Mouse (Mus musculus) hindbrain, embryonic 16.5 days (tissue): ENCODE results near the gene Plin1. TPM values are rescaled to one million over a fixed set of nuclear protein-coding genes. Genes with fewer than 3 reads are reported as not detected.

ENCODE experiments used
- ATAC-seq: fragments of 200-750 bp; cut with Nextera tagmentation; 2 replicates; pipeline ENCODE4 v1.8.0; 2017; ENCODE audit warnings: moderate TSS enrichment, moderate library complexity
- H3K27ac ChIP-seq: fragments of 300-500 bp; sonication (generic); 2 replicates; pipeline ENCODE4 v1.5.1; 2014; ENCODE audit warnings: low read depth, mild to moderate bottlenecking, control low read depth, low read length, moderate library complexity
- H3K27me3 ChIP-seq: fragments of 300-500 bp; sonication (generic); replicated peaks from 2 replicates; pipeline ENCODE4 v1.6.1; 2014; ENCODE audit warnings: low read length; ENCODE audit not compliant: control insufficient read depth, insufficient read depth
- H3K36me3 ChIP-seq: fragments of 300-500 bp; sonication (generic); 2 replicates; pipeline ENCODE4 v1.6.1; 2014; ENCODE audit warnings: mild to moderate bottlenecking, low read length, moderate library complexity, mixed read lengths; ENCODE audit not compliant: control insufficient read depth, insufficient read depth
- H3K4me1 ChIP-seq: fragments of 300-500 bp; sonication (generic); 2 replicates; pipeline ENCODE4 v1.6.1; 2014; ENCODE audit warnings: low read depth, low read length; ENCODE audit not compliant: control insufficient read depth, insufficient read depth
- H3K4me2 ChIP-seq: fragments of 300-500 bp; sonication (generic); 2 replicates; pipeline ENCODE4 v1.6.1; 2014; ENCODE audit warnings: mild to moderate bottlenecking, low read length, control low read depth, moderate library complexity
- H3K4me3 ChIP-seq: fragments of 300-500 bp; sonication (generic); 2 replicates; pipeline ENCODE4 v1.5.1; 2014; ENCODE audit warnings: mild to moderate bottlenecking, low read length, control low read depth, moderate library complexity
- H3K9ac ChIP-seq: fragments of 300-500 bp; sonication (generic); 2 replicates; pipeline ENCODE4 v1.6.1; 2014; ENCODE audit warnings: low read depth, mild to moderate bottlenecking, control low read depth, low read length, moderate library complexity
- H3K9me3 ChIP-seq: fragments of 300-500 bp; sonication (generic); 2 replicates; pipeline ENCODE4 v1.6.1; 2014; ENCODE audit warnings: mild to moderate bottlenecking, low read length, moderate library complexity; ENCODE audit not compliant: control insufficient read depth
- WGBS: fragments of 180-500 bp; shearing (Covaris S2); extraction: QIAGEN DNeasy Blood & Tissue Kit; methylation state at CpG from one replicate; pipeline ENCODE4 v1.1.7; 2014; 5-methylcytosine and 5-hydroxymethylcytosine counted together
- polyA plus RNA-seq: library from polyadenylated mRNA; unstranded; fragments of >200 nt; fragmentation: Nextera tagmentation; extraction: Ambion mirVana; gene quantifications from 2 replicates; pipeline ENCODE4 v1.2.1, GENCODE M21; 2015

The Plin1 gene
- polyA plus RNA-seq, 1 experiment from 2014 or later: 0.19 TPM

GRCm38 (mm10) chr7:79761124-79761876 is 28.6 kb upstream of the Plin1 start:
- Histone ChIP-seq H3K4me1 (no peaks in the 10 kb centered on the region), H3K4me2 (no peak overlapping the region), H3K36me3 (no peaks in the 10 kb centered on the region), H3K27me3 (no peaks in the 10 kb centered on the region), H3K27ac (no peak overlapping the region), H3K4me3 (no peak overlapping the region), H3K9ac (no peak overlapping the region), H3K9me3 (no peaks in the 10 kb centered on the region)
- WGBS: 82% methylated on average over 5 of the region's 5 CpGs
- ATAC-seq: no peak

GRCm38 (mm10) chr7:79759766-79760165 is 27.1 kb upstream of the Plin1 start:
- Histone ChIP-seq H3K9me3 (no peaks in the 10 kb centered on the region), H3K36me3 (no peaks in the 10 kb centered on the region), H3K27ac (no peak overlapping the region), H3K4me3 (no peak overlapping the region), H3K9ac (no peak overlapping the region), H3K27me3 (no peaks in the 10 kb centered on the region), H3K4me1 (no peaks in the 10 kb centered on the region), H3K4me2 (no peak overlapping the region)
- no peak for ATAC-seq

- ATAC-seq: no peak
- Histone ChIP-seq H3K36me3 (no peaks in the 10 kb centered on the region), H3K4me3 (no peak overlapping the region), H3K9ac (no peak overlapping the region), H3K9me3 (no peaks in the 10 kb centered on the region), H3K27ac (no peak overlapping the region), H3K4me2 (no peak overlapping the region), H3K4me1 (no peaks in the 10 kb centered on the region), H3K27me3 (no peaks in the 10 kb centered on the region)
- WGBS: 77% methylated on average over 6 of the region's 6 CpGs
Observed at GRCm38 (mm10) chr7:79758176-79758575, 25.5 kb upstream of the Plin1 start.

GRCm38 (mm10) chr7:79756334-79756733 is 23.6 kb upstream of the Plin1 start:
- H3K27ac ChIP-seq: no peak overlapping the region
- no peak overlapping the region for H3K4me2 ChIP-seq
- H3K36me3 ChIP-seq: no peaks in the 10 kb centered on the region
- no peak for ATAC-seq
- WGBS: 45% methylated on average over 2 of the region's 2 CpGs
- no peaks in the 10 kb centered on the region for H3K4me1 ChIP-seq
- H3K27me3 ChIP-seq: no peaks in the 10 kb centered on the region
- no peak overlapping the region for H3K9ac ChIP-seq
- H3K9me3 ChIP-seq: no peaks in the 10 kb centered on the region
- no peak overlapping the region for H3K4me3 ChIP-seq

GRCm38 (mm10) chr7:79749511-79749910 is 16.8 kb upstream of the Plin1 start:
- WGBS: 85% methylated on average over 6 of the region's 6 CpGs
- no peaks in the 10 kb centered on the region for H3K27me3 ChIP-seq
- H3K4me2 ChIP-seq: no peak overlapping the region
- H3K9ac ChIP-seq: no peak overlapping the region
- H3K9me3 ChIP-seq: no peaks in the 10 kb centered on the region
- H3K27ac ChIP-seq: no peak overlapping the region
- no peaks in the 10 kb centered on the region for H3K36me3 ChIP-seq
- H3K4me3 ChIP-seq: no peak overlapping the region
- no peak for ATAC-seq
- H3K4me1 ChIP-seq: no peaks in the 10 kb centered on the region

GRCm38 (mm10) chr7:79747659-79748058 is 15.0 kb upstream of the Plin1 start:
- WGBS: 84% methylated on average over 6 of the region's 6 CpGs
- Histone ChIP-seq H3K27ac (no peak overlapping the region), H3K4me3 (no peak overlapping the region), H3K27me3 (no peaks in the 10 kb centered on the region), H3K36me3 (no peaks in the 10 kb centered on the region), H3K4me1 (peaks cover 6% of the 10 kb centered on the region), H3K4me2 (no peak overlapping the region), H3K9ac (no peak overlapping the region), H3K9me3 (no peaks in the 10 kb centered on the region)
- ATAC-seq: no peak

GRCm38 (mm10) chr7:79744585-79744984 is 11.9 kb upstream of the Plin1 start:
- Histone ChIP-seq H3K27ac (no peak overlapping the region), H3K4me2 (no peak overlapping the region)
- WGBS: 80% methylated on average over 5 of the region's 5 CpGs

GRCm38 (mm10) chr7:79744051-79744450 is 11.3 kb upstream of the Plin1 start:
- Histone ChIP-seq H3K27me3 (no peaks in the 10 kb centered on the region), H3K4me2 (no peak overlapping the region), H3K27ac (no peak overlapping the region), H3K4me3 (no peak overlapping the region), H3K9me3 (no peaks in the 10 kb centered on the region), H3K4me1 (peaks cover 6% of the 10 kb centered on the region), H3K9ac (no peak overlapping the region), H3K36me3 (no peaks in the 10 kb centered on the region)
- ATAC-seq: no peak
- WGBS: 92% methylated on average over 9 of the region's 9 CpGs

More at GRCm38 (mm10) chr7:79744585-79744984, 11.9 kb upstream of the Plin1 start:
- no peak for ATAC-seq
- Histone ChIP-seq H3K4me1 (peaks cover 6% of the 10 kb centered on the region), H3K9ac (no peak overlapping the region), H3K27me3 (no peaks in the 10 kb centered on the region), H3K36me3 (no peaks in the 10 kb centered on the region), H3K9me3 (no peaks in the 10 kb centered on the region), H3K4me3 (no peak overlapping the region)

- H3K36me3 ChIP-seq: no peaks in the 10 kb centered on the region
- H3K27me3 ChIP-seq: no peaks in the 10 kb centered on the region
- peak within 1 kb of the TSS; percentile 67 for H3K9ac ChIP-seq
- H3K4me3 ChIP-seq: peak within 1 kb of the TSS; percentile 72
- peak within 1 kb of the TSS; percentile 97 for H3K4me2 ChIP-seq
- peak; percentile 95 for ATAC-seq
- H3K4me1 ChIP-seq: peaks cover 6% of the 10 kb centered on the region
- no peak within 1 kb of the TSS for H3K27ac ChIP-seq
- H3K9me3 ChIP-seq: no peaks in the 10 kb centered on the region
- whole genome bisulfite sequencing: 4% methylated on average over 46 of the region's 46 CpGs
Observed at GRCm38 (mm10) chr7:79742659-79743536, 10.2 kb upstream of the Plin1 start, which contains the start of the genes Pex11a and Wdr93. Gene Pex11a (minus strand): TSS chr7:79743131. Gene Wdr93 (plus strand): TSS chr7:79743163.
